Mouse (Mus musculus): ENCODE results near the gene Psmc3. TPM values are rescaled to one million over a fixed set of nuclear protein-coding genes. Genes with fewer than 3 reads are reported as not detected.
"Not testable (repeated sequence)": the region's sequence is repeated elsewhere in the genome, so short reads cannot be mapped to it uniquely, and the experiment has no call there.

The Psmc3 gene
- polyA plus RNA-seq, 1 experiment from 2014 or later, result 232 TPM

DNA sequence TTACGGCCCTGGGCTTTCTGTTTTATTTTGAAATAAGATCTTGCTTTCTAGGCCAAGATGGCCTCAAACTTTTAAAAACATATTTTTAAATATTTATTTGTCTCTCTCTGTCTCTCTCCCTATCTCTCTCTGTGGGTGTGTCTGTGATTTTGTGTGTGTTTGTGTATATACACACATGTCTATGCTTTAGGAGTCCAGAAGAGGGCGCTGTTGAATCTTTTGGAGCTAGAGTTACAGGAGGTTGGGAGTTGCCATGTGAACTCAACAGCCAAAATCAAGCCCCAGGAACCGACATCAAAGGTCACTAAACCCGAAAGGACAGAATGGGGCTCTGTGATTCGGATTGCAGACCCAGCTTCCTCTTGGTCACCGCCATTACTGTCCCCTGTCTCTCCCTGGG lies 56.6 kb downstream of the Psmc3 start:
- H3K27me3 ChIP-seq (ENCODE audit: control insufficient read depth, insufficient read depth, low read length), result no peaks in the 10 kb centered on the region
- no peak for ATAC-seq (ENCODE audit: low FRiP score, low TSS enrichment)
- H3K36me3 ChIP-seq (ENCODE audit: control insufficient read depth, insufficient read depth, low read length), result no peaks in the 10 kb centered on the region
- no peak overlapping the region for H3K27ac ChIP-seq (replicated peaks; ENCODE audit: low read depth, low read length)
- 81% methylated on average over 6 of the region's 6 CpGs for WGBS
- no peak overlapping the region for H3K4me3 ChIP-seq (replicated peaks; ENCODE audit: low read depth, low read length)
- DNase-seq, result no peak
- H3K9ac ChIP-seq (replicated peaks; ENCODE audit: low read length), result no peak overlapping the region
- no peak overlapping the region for H3K4me2 ChIP-seq (ENCODE audit: low read length)
- no peaks in the 10 kb centered on the region for H3K4me1 ChIP-seq (ENCODE audit: control insufficient read depth, insufficient read depth, low read length)
- no peaks in the 10 kb centered on the region for H3K9me3 ChIP-seq (ENCODE audit: control insufficient read depth, low read length)

DNA sequence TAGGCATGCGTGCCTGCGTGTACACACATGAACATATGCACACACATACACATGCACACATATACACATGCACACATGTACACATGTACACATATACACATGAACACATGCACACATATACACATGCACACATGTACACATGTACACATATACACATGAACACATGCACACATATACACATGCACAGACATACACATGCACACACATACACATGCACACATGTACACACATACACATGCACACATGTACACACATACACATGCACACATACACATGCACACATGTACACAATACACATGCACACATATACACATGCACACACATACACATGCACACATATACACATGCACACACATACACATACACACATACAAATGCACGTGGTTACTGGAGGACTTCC lies 58.0 kb downstream of the Psmc3 start:
- H3K27ac ChIP-seq (replicated peaks; ENCODE audit: low read depth, low read length); H3K9me3 ChIP-seq (ENCODE audit: control insufficient read depth, low read length); H3K4me1 ChIP-seq (ENCODE audit: control insufficient read depth, insufficient read depth, low read length); H3K4me2 ChIP-seq (ENCODE audit: low read length); H3K36me3 ChIP-seq (ENCODE audit: control insufficient read depth, insufficient read depth, low read length); H3K9ac ChIP-seq (replicated peaks; ENCODE audit: low read length); H3K4me3 ChIP-seq (replicated peaks; ENCODE audit: low read depth, low read length); ATAC-seq (ENCODE audit: low FRiP score, low TSS enrichment); H3K27me3 ChIP-seq (ENCODE audit: control insufficient read depth, insufficient read depth, low read length); DNase-seq: not testable (repeated sequence)
- 90% methylated on average over 3 of the region's 3 CpGs for WGBS

DNA sequence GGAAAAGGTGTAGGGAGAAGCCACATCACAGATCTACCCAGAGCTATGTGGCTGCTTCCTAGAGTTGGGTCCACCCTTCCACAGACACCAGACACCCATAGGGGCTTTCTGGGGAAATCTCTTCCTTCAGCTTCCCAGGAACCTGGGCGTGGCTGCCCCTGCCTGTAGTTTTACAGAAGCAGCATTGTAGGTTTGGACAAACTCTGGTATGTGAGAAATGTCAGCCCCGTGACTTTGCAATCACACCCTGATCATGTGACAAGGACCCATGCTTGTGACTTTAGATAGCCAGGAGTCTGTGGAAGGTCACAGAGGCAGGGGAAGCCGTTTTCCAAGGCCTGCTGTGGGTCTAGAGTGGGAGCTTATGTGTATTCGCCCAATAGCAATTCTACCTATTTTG lies 58.7 kb downstream of the Psmc3 start:
- ATAC-seq (ENCODE audit: low FRiP score, low TSS enrichment), result no peak
- Histone ChIP-seq H3K4me2 (ENCODE audit: low read length) (no peak overlapping the region), H3K4me1 (ENCODE audit: control insufficient read depth, insufficient read depth, low read length) (no peaks in the 10 kb centered on the region), H3K4me3 (replicated peaks; ENCODE audit: low read depth, low read length) (no peak overlapping the region), H3K27me3 (ENCODE audit: control insufficient read depth, insufficient read depth, low read length) (no peaks in the 10 kb centered on the region), H3K36me3 (ENCODE audit: control insufficient read depth, insufficient read depth, low read length) (no peaks in the 10 kb centered on the region), H3K9me3 (ENCODE audit: control insufficient read depth, low read length) (no peaks in the 10 kb centered on the region), H3K9ac (replicated peaks; ENCODE audit: low read length) (no peak overlapping the region), H3K27ac (replicated peaks; ENCODE audit: low read depth, low read length) (no peak overlapping the region)
- no peak for DNase-seq
- WGBS, result 70% methylated on average over 4 of the region's 4 CpGs

DNA sequence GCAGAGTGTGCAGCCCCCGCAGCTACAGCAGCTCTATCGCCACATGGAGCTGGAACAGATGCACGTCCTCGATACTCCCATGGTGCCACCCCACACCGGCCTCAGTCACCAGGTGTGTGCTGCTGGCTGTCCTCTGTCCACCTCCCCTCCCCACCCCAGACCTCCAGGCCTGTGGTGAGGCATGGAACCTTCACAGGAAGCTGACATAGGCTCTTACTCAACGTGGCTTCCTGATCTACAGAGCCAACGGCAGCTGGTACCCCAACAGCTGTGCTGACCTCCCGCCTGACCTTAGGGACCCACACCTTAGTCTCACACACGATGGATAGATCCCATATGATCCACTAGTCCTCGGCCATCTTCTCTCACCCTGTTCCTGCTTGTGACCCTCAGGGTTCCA lies 59.5 kb downstream of the Psmc3 start:
- DNase-seq (no peak), ATAC-seq (ENCODE audit: low FRiP score, low TSS enrichment) (no peak)
- H3K36me3 ChIP-seq (ENCODE audit: control insufficient read depth, insufficient read depth, low read length), result no peaks in the 10 kb centered on the region
- H3K27ac ChIP-seq (replicated peaks; ENCODE audit: low read depth, low read length), result no peak overlapping the region
- 75% methylated on average over 10 of the region's 10 CpGs for WGBS
- no peaks in the 10 kb centered on the region for H3K27me3 ChIP-seq (ENCODE audit: control insufficient read depth, insufficient read depth, low read length)
- no peak overlapping the region for H3K4me3 ChIP-seq (replicated peaks; ENCODE audit: low read depth, low read length)
- no peaks in the 10 kb centered on the region for H3K4me1 ChIP-seq (ENCODE audit: control insufficient read depth, insufficient read depth, low read length)
- no peak overlapping the region for H3K4me2 ChIP-seq (ENCODE audit: low read length)
- H3K9me3 ChIP-seq (ENCODE audit: control insufficient read depth, low read length), result no peaks in the 10 kb centered on the region
- no peak overlapping the region for H3K9ac ChIP-seq (replicated peaks; ENCODE audit: low read length)

DNA sequence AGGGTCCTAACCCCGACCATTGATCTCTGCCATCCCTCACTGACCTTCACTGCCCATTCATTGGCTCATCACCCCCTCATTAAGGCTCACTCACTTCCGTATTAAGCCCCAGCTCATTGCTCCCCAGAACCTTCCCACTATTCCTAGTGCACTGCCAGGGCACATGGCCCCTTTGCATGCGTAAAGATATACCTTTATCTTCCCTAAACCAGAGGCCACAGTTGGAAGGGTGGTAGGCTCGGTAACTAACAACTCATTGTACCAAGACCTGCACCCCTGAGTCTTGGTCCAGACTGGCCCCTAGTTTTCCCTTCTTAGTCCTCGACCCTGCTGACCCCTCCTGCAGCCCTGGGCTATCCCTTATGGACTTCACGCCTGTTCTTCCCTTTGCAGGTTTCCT lies 60.0 kb downstream of the Psmc3 start:
- Histone ChIP-seq H3K4me3 (replicated peaks; ENCODE audit: low read depth, low read length) (no peak overlapping the region), H3K36me3 (ENCODE audit: control insufficient read depth, insufficient read depth, low read length) (no peaks in the 10 kb centered on the region), H3K4me1 (ENCODE audit: control insufficient read depth, insufficient read depth, low read length) (no peaks in the 10 kb centered on the region), H3K27me3 (ENCODE audit: control insufficient read depth, insufficient read depth, low read length) (no peaks in the 10 kb centered on the region), H3K27ac (replicated peaks; ENCODE audit: low read depth, low read length) (no peak overlapping the region), H3K4me2 (ENCODE audit: low read length) (no peak overlapping the region), H3K9ac (replicated peaks; ENCODE audit: low read length) (no peak overlapping the region), H3K9me3 (ENCODE audit: control insufficient read depth, low read length) (no peaks in the 10 kb centered on the region)
- ATAC-seq (ENCODE audit: low FRiP score, low TSS enrichment), result no peak
- 77% methylated on average over 6 of the region's 6 CpGs for WGBS
- DNase-seq, result no peak

DNA sequence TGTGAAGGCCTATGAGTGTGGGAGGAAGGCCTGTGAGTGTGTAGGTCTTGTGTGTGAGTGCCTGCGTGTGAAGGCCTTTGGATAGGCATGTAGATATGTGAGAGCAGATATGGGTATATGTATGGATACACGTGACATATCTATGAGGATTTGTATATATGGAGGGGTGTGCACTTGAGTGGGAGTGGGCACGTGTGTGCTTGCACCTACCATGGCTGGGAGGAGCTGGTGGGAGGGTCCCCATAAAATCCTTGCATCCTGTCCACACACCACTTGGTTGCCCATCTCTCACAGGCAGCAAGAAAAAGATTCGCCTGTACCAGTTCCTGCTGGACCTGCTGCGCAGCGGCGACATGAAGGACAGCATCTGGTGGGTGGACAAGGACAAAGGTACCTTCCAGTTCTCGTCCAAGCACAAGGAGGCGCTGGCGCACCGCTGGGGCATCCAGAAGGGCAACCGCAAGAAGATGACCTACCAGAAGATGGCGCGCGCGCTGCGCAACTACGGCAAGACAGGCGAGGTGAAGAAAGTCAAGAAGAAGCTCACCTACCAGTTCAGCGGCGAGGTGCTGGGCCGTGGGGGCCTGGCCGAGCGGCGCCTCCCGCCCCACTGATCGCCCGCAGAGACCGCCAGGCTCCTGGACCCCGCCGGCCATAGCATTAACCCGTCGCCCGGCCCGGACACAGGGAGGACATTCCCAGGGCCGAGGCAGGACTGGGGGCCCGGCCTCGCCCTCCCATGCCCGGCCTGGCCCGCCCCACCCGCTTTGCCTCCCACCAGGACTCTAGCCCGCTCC lies 61.2 kb downstream of the Psmc3 start:
- Histone ChIP-seq H3K9me3 (ENCODE audit: control insufficient read depth, low read length) (no peaks in the 10 kb centered on the region), H3K4me3 (replicated peaks; ENCODE audit: low read depth, low read length) (peak overlapping the region; percentile 29), H3K4me2 (ENCODE audit: low read length) (peak overlapping the region; percentile 59), H3K4me1 (ENCODE audit: control insufficient read depth, insufficient read depth, low read length) (no peaks in the 10 kb centered on the region), H3K36me3 (ENCODE audit: control insufficient read depth, insufficient read depth, low read length) (no peaks in the 10 kb centered on the region), H3K9ac (replicated peaks; ENCODE audit: low read length) (peak overlapping the region; percentile 30; the same call in 1 of the 2 replicates), H3K27ac (replicated peaks; ENCODE audit: low read depth, low read length) (no peak overlapping the region), H3K27me3 (ENCODE audit: control insufficient read depth, insufficient read depth, low read length) (no peaks in the 10 kb centered on the region)
- ATAC-seq (ENCODE audit: low FRiP score, low TSS enrichment), result peak; percentile 55; the same call in 1 of the 2 replicates
- WGBS, result 7% methylated on average over 41 of the region's 42 CpGs
- DNase-seq, result peak; percentile 90

DNA sequence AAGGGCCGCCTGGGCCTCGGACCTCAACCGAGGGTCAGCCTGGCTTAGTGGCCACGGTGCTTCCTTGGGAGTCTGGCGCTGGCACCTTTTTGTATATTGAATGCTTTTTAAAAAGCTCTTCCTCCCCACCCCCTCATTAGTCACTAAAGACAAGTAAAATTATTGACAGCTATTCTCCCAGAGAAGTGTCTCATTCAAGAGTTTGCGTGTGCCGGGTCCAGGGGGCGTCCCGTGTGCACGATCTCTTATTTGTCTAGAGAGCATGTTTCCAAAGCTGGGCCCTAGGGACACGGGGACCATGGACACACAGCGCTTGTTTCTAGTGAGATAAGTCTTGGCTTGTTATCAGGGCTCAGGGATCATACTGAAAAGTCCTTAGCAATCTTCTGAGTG lies 61.8 kb downstream of the Psmc3 start:
- ATAC-seq (ENCODE audit: low FRiP score, low TSS enrichment), result no peak
- H3K4me1 ChIP-seq (ENCODE audit: control insufficient read depth, insufficient read depth, low read length), result no peaks in the 10 kb centered on the region
- peak overlapping the region; percentile 30; the same call in 1 of the 2 replicates for H3K9ac ChIP-seq (replicated peaks; ENCODE audit: low read length)
- DNase-seq, result peak; percentile 6
- H3K27ac ChIP-seq (replicated peaks; ENCODE audit: low read depth, low read length), result no peak overlapping the region
- H3K36me3 ChIP-seq (ENCODE audit: control insufficient read depth, insufficient read depth, low read length), result no peaks in the 10 kb centered on the region
- H3K4me2 ChIP-seq (ENCODE audit: low read length), result peak overlapping the region; percentile 59
- no peaks in the 10 kb centered on the region for H3K9me3 ChIP-seq (ENCODE audit: control insufficient read depth, low read length)
- H3K4me3 ChIP-seq (replicated peaks; ENCODE audit: low read depth, low read length), result peak overlapping the region; percentile 29
- no peaks in the 10 kb centered on the region for H3K27me3 ChIP-seq (ENCODE audit: control insufficient read depth, insufficient read depth, low read length)
- 37% methylated on average over 12 of the region's 12 CpGs for WGBS

Other genes with a start within 250 kb of the Psmc3 start
- 280 and 285 TPM in 2 replicates for gene Mtch2, start 206.9 kb upstream of the Psmc3 start, polyA plus RNA-seq (2014; fragmentation: Nextera tagmentation; extraction: Ambion mirVana)
- 95.3 and 152 TPM in 2 replicates for gene C1qtnf4, start 168.1 kb upstream of the Psmc3 start, polyA plus RNA-seq (2014; fragmentation: Nextera tagmentation; extraction: Ambion mirVana)
- gene Kbtbd4, start 149.3 kb upstream of the Psmc3 start, polyA plus RNA-seq (2014; fragmentation: Nextera tagmentation; extraction: Ambion mirVana), result 48.6 and 55.2 TPM in 2 replicates
- 212 and 214 TPM in 2 replicates for gene Ndufs3, start 149.2 kb upstream of the Psmc3 start, polyA plus RNA-seq (2014; fragmentation: Nextera tagmentation; extraction: Ambion mirVana)
- gene Celf1, start 113.6 kb upstream of the Psmc3 start, polyA plus RNA-seq (2014; fragmentation: Nextera tagmentation; extraction: Ambion mirVana), result 83.9 and 95.3 TPM in 2 replicates
- 0.57 TPM in 2 replicates for gene Rapsn, start 18.4 kb upstream of the Psmc3 start, polyA plus RNA-seq (2014; fragmentation: Nextera tagmentation; extraction: Ambion mirVana)
- gene Slc39a13, start 16.4 kb downstream of the Psmc3 start, polyA plus RNA-seq (2014; fragmentation: Nextera tagmentation; extraction: Ambion mirVana), result 21.9 and 26.7 TPM in 2 replicates
- gene Spi1, start 28.4 kb downstream of the Psmc3 start, polyA plus RNA-seq (2014; fragmentation: Nextera tagmentation; extraction: Ambion mirVana), result 1.2 and 2.4 TPM in 2 replicates
- gene Mybpc3, start 64.1 kb downstream of the Psmc3 start, polyA plus RNA-seq (2014; fragmentation: Nextera tagmentation; extraction: Ambion mirVana), result not detected in 2 replicates
- 43.3 and 56.3 TPM in 2 replicates for gene Madd, start 129.8 kb downstream of the Psmc3 start, polyA plus RNA-seq (2014; fragmentation: Nextera tagmentation; extraction: Ambion mirVana)
- 0.90 and 2.6 TPM in 2 replicates for gene Nr1h3, start 148.8 kb downstream of the Psmc3 start, polyA plus RNA-seq (2014; fragmentation: Nextera tagmentation; extraction: Ambion mirVana)
- gene Acp2, start 148.9 kb downstream of the Psmc3 start, polyA plus RNA-seq (2014; fragmentation: Nextera tagmentation; extraction: Ambion mirVana), result 33.1 and 50.8 TPM in 2 replicates
- gene Ddb2, start 183.0 kb downstream of the Psmc3 start, polyA plus RNA-seq (2014; fragmentation: Nextera tagmentation; extraction: Ambion mirVana), result 10.6 and 14.6 TPM in 2 replicates
- 8.2 and 11.4 TPM in 2 replicates for gene Pacsin3, start 201.9 kb downstream of the Psmc3 start, polyA plus RNA-seq (2014; fragmentation: Nextera tagmentation; extraction: Ambion mirVana)
- 64.2 and 71.8 TPM in 2 replicates for gene Arfgap2, start 211.0 kb downstream of the Psmc3 start, polyA plus RNA-seq (2014; fragmentation: Nextera tagmentation; extraction: Ambion mirVana)